Mouse (Mus musculus) duodenum, adult 2 months (tissue): ENCODE results near the gene Socs7. TPM values are rescaled to one million over a fixed set of nuclear protein-coding genes. Genes with fewer than 3 reads are reported as not detected.

Experiments used
- polyA plus RNA-seq: library from polyadenylated mRNA; depleted of rRNA; stranded (reverse); fragments of >200 nt; gene quantifications from 2 replicates; pipeline ENCODE4 v1.2.3, GENCODE M21; 2012; ENCODE audit warnings: low replicate concordance; rRNA removed

The Socs7 gene
- polyA plus RNA-seq = 3.6 and 4.0 TPM in 2 replicates

DNA sequence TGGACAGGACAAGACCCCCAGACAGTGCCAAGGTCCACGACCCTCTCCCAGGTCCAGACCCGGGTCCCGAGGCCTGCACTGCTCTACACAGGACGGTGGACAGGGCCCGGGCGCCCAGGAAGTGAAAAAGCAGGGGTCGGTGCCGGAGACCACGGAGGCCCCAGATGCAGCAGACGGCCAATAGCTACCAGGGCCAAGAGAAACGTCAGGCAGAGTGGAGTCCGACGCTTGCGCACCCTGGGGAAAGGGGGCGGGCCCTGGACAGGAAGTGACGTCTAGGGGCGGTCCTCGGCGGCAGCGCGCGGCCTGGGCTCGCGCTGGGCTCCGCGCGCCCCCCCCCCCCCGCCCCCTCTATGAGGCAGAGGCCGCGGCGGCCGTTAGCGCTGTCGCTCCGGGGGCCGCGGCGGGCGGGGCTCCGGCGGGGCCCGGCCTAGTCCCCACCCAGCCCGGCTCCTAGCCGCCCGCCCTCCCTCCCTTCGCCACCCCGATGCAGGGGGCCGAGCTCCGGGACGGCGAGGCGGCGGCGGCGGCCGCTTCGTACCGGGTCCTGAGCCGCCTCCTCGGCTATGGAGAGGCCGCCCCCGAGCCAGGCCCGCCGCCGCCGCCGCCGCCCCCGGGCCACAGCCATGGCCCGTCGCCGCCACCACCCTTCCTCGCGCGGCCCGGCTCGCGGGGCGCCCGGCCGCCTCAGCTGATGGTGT, at the start of gene Socs7:
Gene Socs7 (plus strand): TSS at position 604 of the 701 bp plus-strand sequence.

GRCm38 (mm10) chr11:97315504-97316503, 46.5 kb upstream of the Socs7 start, which contains the start of gene Mrpl45:
TSS of gene Mrpl45 (plus strand) at chr11:97315716.

GRCm38 (mm10) chr11:97352027-97352684, 10.2 kb upstream of the Socs7 start, which contains the start of gene Gpr179:
TSS of gene Gpr179 (minus strand) at chr11:97352077.

GRCm38 (mm10) chr11:97415330-97415711, 53.0 kb downstream of the Socs7 start, which contains the start of gene Arhgap23:
TSS of gene Arhgap23 (plus strand) at chr11:97415533.

Other genes with a start within 250 kb of the Socs7 start
- 0.54 and 2.3 TPM in 2 replicates for gene Tbx21, start 247.2 kb upstream of the Socs7 start, polyA plus RNA-seq
- 8.4 and 14.9 TPM in 2 replicates for gene Tbkbp1, start 211.1 kb upstream of the Socs7 start, polyA plus RNA-seq
- 4.6 and 7.9 TPM in 2 replicates for gene Kpnb1, start 174.7 kb upstream of the Socs7 start, polyA plus RNA-seq
- 18.2 and 19.6 TPM in 2 replicates for gene Npepps, start 81.9 kb upstream of the Socs7 start, polyA plus RNA-seq
- 8.3 and 10.2 TPM in 2 replicates for gene Mrpl45, start 46.8 kb upstream of the Socs7 start, polyA plus RNA-seq
- 0.04 TPM in 2 replicates for gene Gpr179, start 10.5 kb upstream of the Socs7 start, polyA plus RNA-seq
- 11.6 and 19.6 TPM in 2 replicates for gene Arhgap23, start 53.0 kb downstream of the Socs7 start, polyA plus RNA-seq
- gene 4933428G20Rik, start 137.8 kb downstream of the Socs7 start, polyA plus RNA-seq = not detected in 2 replicates
- 0.27 and 0.47 TPM in 2 replicates for gene Srcin1, start 213.6 kb downstream of the Socs7 start, polyA plus RNA-seq